Mouse (Mus musculus) frontal cortex, adult (tissue): ENCODE data around the gene Arhgap15.

Experiments
- ATAC-seq: cut with Nextera tagmentation; 2 replicates; pipeline ENCODE4 v1.9.2; 2017; ENCODE audit warnings: mild to moderate bottlenecking, moderate library complexity, mixed read lengths; ENCODE audit not compliant: low TSS enrichment

Arhgap15 gene

GRCm38 (mm10) chr2:43782157-43782556 is 33.5 kb downstream of the Arhgap15 start:
- no peak for ATAC-seq

GRCm38 (mm10) chr2:43783759-43784735 is 35.4 kb downstream of the Arhgap15 start:
- ATAC-seq, result 0 out of 2 replicates have a peak, but pooled peaks have one; percentile 5

GRCm38 (mm10) chr2:43786101-43786500 is 37.5 kb downstream of the Arhgap15 start:
- no peak for ATAC-seq

GRCm38 (mm10) chr2:43787141-43787540 is 38.5 kb downstream of the Arhgap15 start:
- peak; percentile 72 for ATAC-seq

- ATAC-seq, result peak; percentile 19; the same call in 1 of the 2 replicates
These were observed 39.9 kb downstream of the Arhgap15 start for GRCm38 (mm10) chr2:43788484-43788883.

- no peak for ATAC-seq
These were observed 41.5 kb downstream of the Arhgap15 start for GRCm38 (mm10) chr2:43790049-43790693.

GRCm38 (mm10) chr2:43791575-43791974 is 43.0 kb downstream of the Arhgap15 start:
- ATAC-seq, result no peak

GRCm38 (mm10) chr2:43793105-43793504 is 44.5 kb downstream of the Arhgap15 start:
- no peak for ATAC-seq

GRCm38 (mm10) chr2:43794700-43795099 is 46.1 kb downstream of the Arhgap15 start:
- no peak for ATAC-seq

GRCm38 (mm10) chr2:43796448-43796847 is 47.8 kb downstream of the Arhgap15 start:
- ATAC-seq, result no peak

GRCm38 (mm10) chr2:43805960-43806744 is 57.5 kb downstream of the Arhgap15 start:
- ATAC-seq, result no peak

GRCm38 (mm10) chr2:43815896-43816787 is 67.5 kb downstream of the Arhgap15 start:
- ATAC-seq, result no peak

GRCm38 (mm10) chr2:43816788-43817581 is 68.4 kb downstream of the Arhgap15 start:
- ATAC-seq, result peak; percentile 78

- ATAC-seq, result no peak
These were observed 87.3 kb downstream of the Arhgap15 start for GRCm38 (mm10) chr2:43835931-43836330.

GRCm38 (mm10) chr2:43841644-43842043 is 93.0 kb downstream of the Arhgap15 start:
- peak; percentile 79 for ATAC-seq

GRCm38 (mm10) chr2:43851195-43851594 is 102.6 kb downstream of the Arhgap15 start:
- ATAC-seq, result peak; percentile 85

GRCm38 (mm10) chr2:43862709-43863108 is 114.1 kb downstream of the Arhgap15 start:
- ATAC-seq, result no peak

- peak; percentile 90 for ATAC-seq
These were observed 153.9 kb downstream of the Arhgap15 start for GRCm38 (mm10) chr2:43902403-43902973.

GRCm38 (mm10) chr2:43907496-43907895 is 158.9 kb downstream of the Arhgap15 start:
- peak; percentile 29 for ATAC-seq

- 0 out of 2 replicates have a peak, but pooled peaks have one; percentile 18 for ATAC-seq
These were observed 165.5 kb downstream of the Arhgap15 start for GRCm38 (mm10) chr2:43914104-43914503.
